Mouse (Mus musculus) E14TG2a.4 (cell line): ENCODE data around the gene Nsun4.

Experiments
- H3K27me3 ChIP-seq: 2 replicates; pipeline ENCODE4 v1.6.1; 2014; ENCODE audit warnings: low read length, control low read depth; ENCODE audit not compliant: insufficient read depth
- H3K36me3 ChIP-seq: 2 replicates; pipeline ENCODE4 v1.6.1; 2014; ENCODE audit warnings: low read length, control low read depth; ENCODE audit not compliant: insufficient read depth
- H3K4me1 ChIP-seq: replicated peaks from 2 replicates; pipeline ENCODE4 v1.6.1; 2014; ENCODE audit warnings: low read depth, low read length, control low read depth
- H3K4me3 ChIP-seq: replicated peaks from 2 replicates; pipeline ENCODE4 v1.5.1; 2014; ENCODE audit warnings: mild to moderate bottlenecking, low read length
- H3K9me3 ChIP-seq: 2 replicates; pipeline ENCODE4 v1.6.1; 2014; ENCODE audit warnings: low read length, control low read depth
- CTCF ChIP-seq: conservative IDR thresholded peaks from 2 replicates; pipeline ENCODE4 v1.5.1; 2014; ENCODE audit warnings: low read length
- NANOG ChIP-seq: IDR thresholded peaks from 2 replicates; pipeline ENCODE4 v1.6.1; 2014; ENCODE audit warnings: borderline replicate concordance, low read length, mixed read lengths
- POU5F1 ChIP-seq: IDR thresholded peaks from 2 replicates; pipeline ENCODE4 v1.6.1; 2014; ENCODE audit warnings: low read length, borderline replicate concordance

Gene Nsun4

GRCm38 (mm10) chr4:116017902-116018746 lies 35.6 kb downstream of the Nsun4 start, which contains the start of gene Faah:
Gene Faah, minus strand, starts transcription at chr4:116017926.
- H3K36me3 ChIP-seq, result no peaks in the 10 kb centered on the region
- H3K9me3 ChIP-seq, result no peaks in the 10 kb centered on the region
- peaks cover 15% of the 10 kb centered on the region for H3K4me1 ChIP-seq
- TF ChIP-seq CTCF, result no peak
- TF ChIP-seq POU5F1, result no peak
- TF ChIP-seq NANOG, result no peak
- H3K4me3 ChIP-seq, result peak within 1 kb of the TSS; percentile 88
- H3K27me3 ChIP-seq, result peaks cover 70% of the 10 kb centered on the region

DNA sequence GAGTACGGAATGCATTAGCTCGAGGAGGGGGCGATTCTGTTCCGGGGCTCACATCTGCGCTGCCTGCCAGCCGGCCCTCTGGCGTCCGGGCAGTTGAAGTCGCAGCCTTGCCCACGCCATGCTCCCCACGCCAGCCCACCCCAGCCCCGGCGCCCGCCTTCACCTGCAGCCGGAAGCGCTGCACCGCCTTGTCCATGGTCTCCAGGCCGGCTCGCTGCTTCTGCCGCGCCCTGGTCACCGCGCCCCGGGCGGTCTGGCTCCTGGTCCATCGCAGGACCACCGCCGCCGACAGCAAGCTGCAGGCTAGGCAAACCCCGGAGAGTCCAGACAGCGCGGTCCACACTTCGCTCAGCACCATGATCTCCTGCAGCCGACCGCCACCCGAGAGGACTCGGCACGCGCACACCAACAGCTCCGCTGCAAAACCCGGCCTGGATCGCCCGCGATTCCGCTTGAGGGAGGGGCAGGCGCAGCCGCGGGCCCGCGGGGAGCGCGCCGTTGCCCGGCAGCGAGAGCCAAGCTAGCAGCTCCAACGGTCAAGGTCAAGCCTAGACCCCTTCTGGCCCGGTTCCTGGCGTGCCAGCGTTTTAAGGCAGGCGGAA lies 36.3 kb downstream of the Nsun4 start:
- Histone ChIP-seq H3K36me3 (no peaks in the 10 kb centered on the region), H3K9me3 (no peaks in the 10 kb centered on the region), H3K27me3 (peaks cover 69% of the 10 kb centered on the region), H3K4me3 (peak overlapping the region; percentile 88), H3K4me1 (peaks cover 15% of the 10 kb centered on the region)
- TF ChIP-seq NANOG (no peak), POU5F1 (no peak), CTCF (no peak)

- Histone ChIP-seq H3K9me3 (no peaks in the 10 kb centered on the region), H3K36me3 (no peaks in the 10 kb centered on the region), H3K27me3 (peaks cover 69% of the 10 kb centered on the region), H3K4me3 (peak overlapping the region; percentile 88), H3K4me1 (peaks cover 15% of the 10 kb centered on the region)
- TF ChIP-seq NANOG (no peak), CTCF (no peak)
These were observed 36.8 kb downstream of the Nsun4 start for GRCm38 (mm10) chr4:116016862-116017299.

DNA sequence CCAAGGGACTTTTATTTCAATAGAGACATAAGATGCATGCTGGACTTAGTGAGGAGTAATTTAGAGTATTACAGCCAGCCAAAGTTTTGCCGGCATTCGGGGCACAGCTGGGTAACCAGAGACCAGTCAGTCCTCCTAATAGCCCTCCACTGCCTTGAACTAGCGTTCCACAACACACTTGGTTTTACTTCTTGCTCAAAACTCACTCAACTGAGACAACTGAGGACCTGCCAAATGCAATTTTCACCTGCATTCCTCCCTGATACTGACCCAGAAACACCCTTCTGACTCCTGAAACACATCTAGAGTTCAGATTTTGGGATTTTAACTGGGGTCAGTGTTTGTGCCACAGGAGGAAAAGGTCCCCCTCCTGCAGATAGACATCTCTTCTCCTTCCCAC lies 37.3 kb downstream of the Nsun4 start:
- H3K4me1 ChIP-seq, result peaks cover 15% of the 10 kb centered on the region
- TF ChIP-seq POU5F1 (no peak), NANOG (no peak), CTCF (no peak)
- no peaks in the 10 kb centered on the region for H3K36me3 ChIP-seq
- H3K27me3 ChIP-seq, result peaks cover 72% of the 10 kb centered on the region
- peak overlapping the region; percentile 88 for H3K4me3 ChIP-seq
- no peaks in the 10 kb centered on the region for H3K9me3 ChIP-seq

DNA sequence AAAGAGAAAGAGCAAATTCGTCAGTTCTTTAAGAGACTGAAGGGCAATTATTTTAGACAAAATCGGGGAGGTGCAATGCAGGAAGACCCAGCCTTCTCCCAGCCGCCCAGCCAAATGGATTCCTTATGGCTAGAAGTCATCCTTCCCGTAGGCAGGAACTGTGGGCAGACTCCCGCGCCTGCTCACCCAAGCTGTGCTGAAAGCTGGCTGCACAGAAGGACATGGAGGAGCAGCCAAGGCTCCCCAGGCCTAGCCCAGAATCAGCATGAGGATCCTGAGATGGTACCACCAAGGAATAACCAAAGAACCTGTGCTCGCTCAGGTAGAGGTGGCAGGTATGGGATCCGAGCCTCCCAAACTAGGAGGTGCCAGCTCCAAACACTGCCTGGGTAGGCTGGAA lies 37.7 kb downstream of the Nsun4 start:
- Histone ChIP-seq H3K27me3 (peaks cover 75% of the 10 kb centered on the region), H3K4me1 (peaks cover 15% of the 10 kb centered on the region), H3K36me3 (no peaks in the 10 kb centered on the region), H3K9me3 (no peaks in the 10 kb centered on the region), H3K4me3 (no peak overlapping the region)
- no peak for TF ChIP-seq NANOG
- TF ChIP-seq POU5F1, result no peak
- no peak for TF ChIP-seq CTCF

DNA sequence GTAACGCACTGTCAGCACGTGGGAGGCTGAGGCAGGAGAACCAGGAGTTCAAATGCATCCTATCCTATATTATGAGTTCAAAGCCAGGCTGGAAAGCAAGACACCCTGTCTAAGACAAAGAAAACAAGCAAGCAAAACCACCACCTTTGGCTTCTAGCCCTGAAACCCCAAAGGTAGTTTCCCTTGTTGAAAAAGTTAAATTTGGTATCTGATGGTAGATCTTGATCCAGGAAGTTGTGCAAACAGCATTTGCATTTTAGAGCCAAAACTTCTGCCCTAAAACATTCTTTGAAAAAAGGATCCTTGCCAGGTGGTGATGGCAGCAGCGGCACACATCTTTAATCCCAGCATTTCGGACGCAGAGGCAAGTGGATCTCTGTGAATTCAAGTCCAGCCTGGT lies 38.2 kb downstream of the Nsun4 start:
- Histone ChIP-seq H3K4me3 (no peak overlapping the region), H3K36me3 (no peaks in the 10 kb centered on the region), H3K9me3 (no peaks in the 10 kb centered on the region), H3K4me1 (peaks cover 15% of the 10 kb centered on the region), H3K27me3 (peaks cover 78% of the 10 kb centered on the region)
- TF ChIP-seq CTCF (no peak), NANOG (no peak), POU5F1 (no peak)

- Histone ChIP-seq H3K4me1 (peaks cover 11% of the 10 kb centered on the region), H3K27me3 (peaks cover 39% of the 10 kb centered on the region), H3K9me3 (no peaks in the 10 kb centered on the region), H3K4me3 (no peak overlapping the region), H3K36me3 (no peaks in the 10 kb centered on the region)
- no peak for TF ChIP-seq POU5F1
- TF ChIP-seq CTCF, result no peak
- TF ChIP-seq NANOG, result no peak
These were observed 43.5 kb downstream of the Nsun4 start for GRCm38 (mm10) chr4:116010186-116010585.

DNA sequence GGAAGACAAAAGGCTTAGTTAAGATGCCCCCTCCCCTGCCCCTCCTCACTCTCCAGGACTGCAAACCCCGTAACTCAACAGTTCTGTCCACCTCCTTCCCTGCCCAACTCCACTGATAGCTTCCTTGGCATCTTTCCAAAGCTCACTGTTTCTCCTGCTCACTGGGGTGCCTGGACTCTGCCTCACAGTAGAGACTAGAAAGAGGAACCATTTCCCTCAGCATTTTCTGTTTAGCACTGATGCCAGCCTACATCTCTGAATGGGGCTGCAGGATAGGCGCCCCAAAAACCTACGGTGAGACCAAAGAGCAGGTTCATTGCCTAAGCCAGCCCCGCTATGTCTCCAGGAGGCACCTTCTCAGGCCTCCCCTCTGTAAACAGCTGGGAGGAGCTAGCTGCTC lies 52.5 kb downstream of the Nsun4 start:
- H3K9me3 ChIP-seq, result no peaks in the 10 kb centered on the region
- peaks cover 39% of the 10 kb centered on the region for H3K27me3 ChIP-seq
- H3K36me3 ChIP-seq, result no peaks in the 10 kb centered on the region
- peaks cover 9% of the 10 kb centered on the region; the same call in 1 of the 2 replicates for H3K4me1 ChIP-seq
- H3K4me3 ChIP-seq, result no peak overlapping the region
- TF ChIP-seq CTCF (no peak), POU5F1 (no peak), NANOG (no peak)

DNA sequence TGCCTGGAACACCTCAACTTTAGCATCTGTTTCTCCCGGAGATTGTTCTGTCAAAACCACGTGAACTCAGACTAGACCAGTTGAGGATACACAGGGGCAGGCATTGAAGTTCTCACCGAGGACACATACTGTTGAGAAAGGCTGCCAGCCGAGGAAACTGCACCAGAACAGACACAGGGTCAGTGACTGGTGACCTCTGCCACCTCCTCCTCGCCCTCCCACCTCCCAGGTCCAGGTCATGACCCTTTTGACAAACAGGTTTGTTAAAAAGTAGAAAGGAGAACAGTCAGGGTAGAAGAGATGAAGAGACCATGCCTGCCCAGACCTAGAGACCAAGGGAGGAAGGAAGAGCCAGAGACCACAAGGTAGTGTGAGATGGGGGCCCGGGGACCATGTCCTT lies 53.0 kb downstream of the Nsun4 start:
- Histone ChIP-seq H3K36me3 (no peaks in the 10 kb centered on the region), H3K27me3 (peaks cover 38% of the 10 kb centered on the region), H3K4me3 (no peak overlapping the region), H3K4me1 (peaks cover 9% of the 10 kb centered on the region; the same call in 1 of the 2 replicates), H3K9me3 (no peaks in the 10 kb centered on the region)
- TF ChIP-seq CTCF (no peak), NANOG (no peak), POU5F1 (no peak)
